Mouse (Mus musculus): Measurements from ENCODE around the gene Sp100.
"Not testable (repeated sequence)": the region's sequence is repeated elsewhere in the genome, so short reads cannot be mapped to it uniquely, and the experiment has no call there.

Sp100 gene

DNA sequence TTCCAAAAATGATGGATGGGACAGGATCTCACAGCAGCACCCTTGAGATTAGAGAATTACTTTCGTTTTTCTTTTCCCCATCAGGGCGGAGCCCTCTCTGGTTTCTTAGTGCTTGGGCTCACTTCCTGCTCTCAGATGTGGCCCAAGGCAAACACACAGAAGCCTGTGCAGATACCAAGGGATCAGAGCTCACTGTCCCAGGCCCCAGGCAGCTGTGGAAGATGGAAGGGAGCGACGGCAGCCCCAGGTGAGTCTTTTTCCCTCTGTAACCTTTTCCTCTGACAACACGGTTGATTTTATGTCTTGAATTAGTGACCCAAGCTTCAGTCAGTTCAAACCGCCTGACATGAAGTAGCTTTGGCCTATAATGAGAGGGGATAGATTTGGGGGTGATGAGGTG is at the start of gene Sp100:
TSS of gene Sp100 (plus strand) at position 108 of the 400 bp plus-strand sequence.
- not testable (repeated sequence) for DNase-seq

DNA sequence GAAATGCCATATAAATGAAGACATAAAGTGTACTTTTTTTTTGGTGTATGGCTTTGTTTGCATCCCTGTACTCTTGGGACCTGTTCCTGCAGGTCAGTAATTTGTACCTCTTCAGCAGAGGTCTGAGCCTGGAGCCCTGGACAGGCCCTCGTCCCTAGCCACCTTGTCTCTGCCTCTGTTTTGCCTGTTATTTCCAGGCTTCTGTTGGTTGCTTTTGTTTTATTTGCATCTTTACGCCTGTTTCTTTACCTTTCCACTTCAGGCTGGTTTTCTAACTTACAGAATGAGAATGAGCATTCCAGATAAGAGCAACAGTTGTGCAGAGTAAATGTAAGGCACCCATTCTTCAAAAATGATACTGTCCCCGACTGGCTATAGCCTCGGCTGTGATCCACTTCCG is 49.7 kb upstream of the Sp100 start, which contains the start of gene Sp140:
TSS of gene Sp140 (plus strand) at position 301 of the 400 bp plus-strand sequence.
- DNase-seq = not testable (repeated sequence)

DNA sequence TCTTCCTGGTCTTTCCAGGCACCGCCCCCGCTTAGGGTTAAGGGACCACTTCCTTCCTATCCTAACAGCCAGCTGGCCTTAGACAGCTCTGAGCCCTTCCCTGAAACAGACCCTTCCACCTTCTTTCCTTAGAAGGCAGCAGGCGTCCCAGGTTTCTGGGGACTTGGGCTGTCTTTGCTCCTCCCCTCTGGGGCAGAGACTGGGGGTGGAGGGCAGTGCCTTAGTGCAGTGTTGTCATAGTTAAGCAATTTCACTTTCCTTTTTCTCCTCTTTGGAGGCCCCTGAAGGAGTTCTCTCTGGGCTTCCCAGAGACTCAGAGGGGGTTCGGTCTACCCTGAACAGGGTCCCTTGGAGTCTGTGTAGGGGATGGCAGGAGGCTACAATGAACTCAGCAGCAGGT is 49.0 kb upstream of the Sp100 start:
- DNase-seq = not testable (repeated sequence)

DNA sequence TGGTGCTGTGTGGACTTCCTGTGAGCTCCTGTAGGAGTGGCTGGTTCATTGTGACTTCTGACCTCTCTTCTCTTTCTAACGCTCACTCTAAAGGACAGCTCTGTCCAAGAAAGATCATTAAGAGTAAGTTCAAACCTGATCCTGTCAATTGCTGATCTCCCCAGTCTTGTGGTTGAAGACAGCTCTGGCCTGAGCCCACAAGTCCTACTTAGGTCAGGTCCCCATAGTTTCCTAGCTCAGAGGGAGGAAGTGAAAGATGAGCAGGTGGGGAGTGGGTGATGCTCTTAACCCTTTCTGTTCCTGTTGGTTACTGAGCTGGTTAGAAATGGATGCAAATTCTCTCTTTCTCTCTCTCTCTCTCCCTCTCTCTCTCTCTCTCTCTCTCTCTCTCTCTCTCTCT is 45.4 kb upstream of the Sp100 start:
- not testable (repeated sequence) for DNase-seq

DNA sequence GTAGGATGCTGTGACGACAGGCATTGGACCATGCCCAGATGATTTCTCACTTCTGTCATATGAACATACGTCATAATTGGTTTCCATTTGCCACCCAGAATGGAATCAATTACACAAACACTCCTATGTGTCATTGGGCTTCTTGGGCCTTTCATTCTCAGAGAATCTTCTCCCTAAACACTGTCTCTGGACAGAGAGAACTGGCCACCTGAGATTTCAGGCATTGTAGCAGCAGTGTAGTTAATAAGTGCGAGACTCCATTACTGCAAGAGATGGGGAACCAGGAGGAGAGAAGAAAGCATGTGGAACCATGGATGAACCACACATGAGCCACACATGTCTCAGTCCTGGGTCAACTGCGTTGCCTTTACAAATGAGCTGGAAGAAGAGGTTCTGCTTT is 41.4 kb upstream of the Sp100 start:
- not testable (repeated sequence) for DNase-seq

DNA sequence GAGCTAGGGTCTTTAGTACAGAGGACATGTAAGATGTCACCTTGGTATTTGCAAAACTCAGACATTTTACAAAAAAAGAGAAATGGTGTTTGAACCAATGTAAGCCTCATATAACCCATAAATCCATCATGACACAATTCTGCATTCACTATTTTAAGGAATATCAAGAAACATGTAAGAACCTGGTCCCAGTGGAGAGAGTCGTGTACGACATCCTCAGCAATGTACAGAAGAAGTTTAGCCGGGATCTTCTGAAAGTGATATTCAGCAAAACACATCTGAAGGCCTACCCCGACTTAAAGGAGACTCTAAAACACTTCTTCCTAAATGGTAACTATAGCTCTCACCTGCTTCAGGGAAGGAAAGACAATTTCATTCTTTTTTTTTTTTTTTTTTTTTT is 39.2 kb upstream of the Sp100 start:
- DNase-seq = not testable (repeated sequence)

DNA sequence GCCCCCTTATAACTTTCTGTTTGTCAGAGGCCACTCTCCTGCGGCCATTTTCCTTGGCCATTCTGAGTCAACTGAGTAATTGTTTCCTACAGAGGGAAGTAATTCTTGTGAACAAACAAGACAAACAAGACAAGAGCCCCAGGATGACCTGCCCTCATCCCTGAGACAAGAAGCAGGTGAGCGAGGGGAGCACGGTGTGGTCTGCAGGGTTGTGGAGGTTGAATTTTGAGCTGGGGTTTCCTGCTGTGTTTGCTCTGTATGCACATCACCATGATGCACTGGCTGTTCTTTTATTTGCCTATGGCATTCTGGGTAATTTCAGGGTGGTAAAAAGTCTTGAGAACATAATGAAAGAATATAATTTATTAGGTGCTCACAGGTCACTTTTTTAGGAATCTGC is 34.7 kb upstream of the Sp100 start:
- DNase-seq = not testable (repeated sequence)

DNA sequence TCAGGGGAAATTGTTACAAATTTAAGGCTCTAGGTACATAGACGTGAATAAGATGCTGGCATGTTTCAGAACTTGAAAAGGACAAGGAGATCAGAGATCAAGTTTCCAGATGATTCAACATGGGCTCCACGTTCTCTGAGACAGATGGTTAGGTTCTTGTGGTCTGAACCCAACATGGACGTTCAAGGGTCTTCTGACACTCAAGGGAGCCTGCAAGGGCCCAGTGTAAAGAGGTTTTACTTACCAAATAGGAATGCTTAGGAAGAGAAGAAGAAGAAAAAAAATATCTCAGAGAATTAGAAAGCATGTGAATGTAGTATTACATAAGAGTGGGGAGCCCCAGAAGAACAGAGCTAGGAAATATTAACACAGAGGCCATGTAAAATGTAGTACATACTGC is 34.0 kb upstream of the Sp100 start:
- not testable (repeated sequence) for DNase-seq

DNA sequence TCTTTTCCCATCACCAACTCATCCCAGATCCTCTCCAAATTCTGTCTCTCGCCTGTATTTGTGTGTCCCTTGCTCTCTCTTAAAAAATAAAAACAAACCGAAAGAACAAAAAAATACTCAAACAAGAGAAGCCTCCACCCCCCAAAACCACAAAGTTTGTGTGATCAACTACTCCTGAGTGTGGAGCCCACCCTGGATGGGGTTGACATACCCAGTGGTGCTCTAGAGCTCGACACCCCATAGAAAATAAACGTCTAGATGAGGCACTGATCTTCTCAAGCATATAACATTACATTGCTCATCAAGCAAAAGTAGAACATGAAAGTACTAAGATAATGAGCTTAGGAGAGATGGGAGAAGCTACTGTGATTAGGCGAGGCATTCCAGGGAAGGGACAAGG is 32.6 kb upstream of the Sp100 start:
- DNase-seq = not testable (repeated sequence)

DNA sequence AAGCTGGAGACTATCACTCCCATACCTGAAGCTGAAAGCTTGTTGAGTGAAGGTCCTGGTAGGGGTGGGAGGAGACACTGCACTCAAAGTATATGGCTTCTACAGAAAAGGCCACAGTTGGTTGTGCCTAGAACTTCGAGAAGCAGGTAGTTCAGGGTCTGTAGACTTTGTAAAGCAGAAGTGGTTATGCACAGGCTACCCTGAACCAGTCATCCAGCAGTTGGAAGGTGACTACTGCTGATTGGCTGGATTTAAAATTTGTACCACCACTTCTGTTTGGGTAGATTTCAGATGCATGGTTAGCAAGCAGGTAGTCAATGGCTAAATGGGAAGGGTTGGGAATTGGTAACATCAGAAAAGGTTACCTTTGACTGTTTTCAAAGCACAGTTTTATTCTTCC is 31.1 kb upstream of the Sp100 start:
- not testable (repeated sequence) for DNase-seq

DNA sequence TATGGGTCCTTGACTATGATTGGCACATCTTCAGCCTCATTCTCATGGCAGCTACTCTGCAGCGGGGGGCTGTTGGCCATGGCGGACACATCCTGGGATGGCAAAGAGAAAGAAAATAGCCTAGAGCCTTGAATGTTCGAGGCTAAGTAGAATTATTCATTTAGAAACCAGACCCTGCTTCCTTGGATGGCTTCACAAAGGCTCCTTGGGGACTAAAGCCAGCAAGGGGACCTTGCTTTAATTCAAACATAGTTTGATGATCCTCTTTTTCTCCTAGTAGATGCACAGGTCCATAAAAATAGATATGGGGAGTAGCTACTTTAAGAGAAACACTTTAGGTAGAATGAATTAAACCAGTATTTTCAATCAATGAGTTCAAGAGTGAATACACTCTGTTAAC is 12.9 kb upstream of the Sp100 start:
- DNase-seq = not testable (repeated sequence)

DNA sequence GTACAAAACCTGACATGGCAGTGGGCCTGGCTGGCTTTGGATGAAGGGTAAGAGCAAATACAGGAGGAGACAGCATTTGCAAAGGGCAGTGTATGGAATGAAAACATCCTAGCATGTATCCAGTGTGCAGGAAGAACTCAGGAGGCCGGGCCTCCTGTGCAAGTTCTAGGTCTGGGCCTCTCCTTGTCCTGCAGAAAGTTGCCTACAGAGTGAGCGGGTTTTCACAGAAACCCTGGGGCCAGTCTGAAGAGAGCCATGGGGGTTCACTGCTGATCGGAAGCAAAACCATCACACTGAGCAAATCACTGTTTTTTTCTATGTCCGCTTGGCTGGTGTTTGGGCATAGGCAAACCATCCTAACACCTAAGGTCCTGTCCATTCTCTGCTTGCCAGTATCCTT is 11.6 kb upstream of the Sp100 start:
- not testable (repeated sequence) for DNase-seq

DNA sequence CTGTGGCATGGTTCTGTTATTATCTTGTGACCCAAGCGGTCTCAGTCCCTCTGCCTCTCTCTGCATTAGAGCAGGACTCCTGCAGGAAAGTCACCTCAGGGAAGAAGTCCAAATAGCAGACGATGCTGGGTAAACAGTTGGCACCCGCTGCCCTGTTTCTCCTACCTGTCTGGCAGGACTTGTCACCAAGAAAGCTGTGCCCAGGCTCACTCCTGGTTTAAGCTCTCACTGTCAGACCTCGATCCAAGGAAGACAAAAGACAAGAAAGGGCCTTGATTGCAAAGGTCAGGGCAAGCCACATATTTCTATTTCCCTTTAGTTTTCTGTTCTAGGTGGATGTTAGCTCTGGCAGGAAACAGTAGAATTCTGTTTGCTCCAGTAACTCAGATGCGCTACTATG is 736 bp downstream of the Sp100 start:
- DNase-seq = not testable (repeated sequence)

DNA sequence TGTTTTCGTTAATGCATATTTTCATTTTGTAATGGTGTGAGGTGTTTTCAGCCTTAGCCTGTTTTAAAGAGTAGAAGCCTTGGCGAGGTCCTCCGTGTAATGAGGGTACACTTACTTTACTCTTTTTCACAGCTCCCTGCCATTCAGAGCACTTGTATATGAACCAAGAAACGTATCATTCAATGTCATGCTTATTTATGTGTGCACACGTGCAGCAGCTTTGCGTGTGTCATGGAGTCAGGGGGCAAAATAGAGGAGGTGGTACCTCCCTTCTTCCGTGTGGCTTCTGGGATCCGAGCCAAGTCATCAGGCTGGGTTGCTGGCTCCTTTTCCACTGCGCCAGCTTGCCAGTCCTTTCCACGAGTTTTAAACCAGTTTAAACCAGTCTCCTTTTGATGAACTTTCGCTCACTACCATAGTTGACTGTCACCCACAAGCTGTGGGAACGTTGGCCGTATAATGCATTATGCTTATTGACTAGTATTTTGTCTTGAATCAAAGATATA is 2.0 kb downstream of the Sp100 start:
- DNase-seq = not testable (repeated sequence)

DNA sequence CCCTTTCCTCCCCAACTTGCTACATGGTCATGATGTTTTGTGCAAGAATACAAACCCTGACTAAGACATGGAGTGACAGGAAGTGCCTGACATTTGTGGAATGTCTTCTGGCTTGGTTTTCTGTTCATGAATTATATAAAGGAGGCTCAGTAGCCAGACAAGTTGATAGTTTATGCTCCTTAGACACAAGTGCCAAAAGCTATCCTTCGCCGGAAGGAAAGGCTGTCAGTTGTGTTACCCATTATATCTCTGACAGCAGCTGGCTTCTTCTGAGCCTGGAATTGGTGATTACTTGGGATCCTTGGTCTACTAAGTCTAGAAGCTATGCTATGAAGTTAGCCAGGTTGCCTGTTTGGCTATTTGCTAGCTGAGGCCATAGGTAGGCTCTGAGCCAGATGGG is 7.4 kb downstream of the Sp100 start:
- not testable (repeated sequence) for DNase-seq

DNA sequence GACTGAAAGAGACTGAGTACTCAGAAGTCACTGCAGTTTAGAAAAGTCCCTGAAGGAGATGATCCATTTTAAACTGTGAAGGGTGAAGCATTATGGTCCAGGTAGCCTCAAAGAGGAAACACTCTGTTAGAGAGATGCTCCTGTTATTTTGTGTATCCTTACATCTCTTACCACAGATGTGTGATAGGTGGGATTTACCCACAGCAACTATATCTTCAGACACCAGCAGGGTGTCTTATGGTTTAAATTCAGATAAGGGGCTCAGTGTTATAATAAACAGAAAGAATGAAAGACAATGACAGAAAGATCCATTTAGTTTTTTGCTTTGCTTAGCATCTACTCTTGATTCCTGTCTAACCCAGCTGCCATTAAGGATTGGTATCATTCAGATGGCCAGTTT is 14.5 kb downstream of the Sp100 start:
- DNase-seq = no peak

DNA sequence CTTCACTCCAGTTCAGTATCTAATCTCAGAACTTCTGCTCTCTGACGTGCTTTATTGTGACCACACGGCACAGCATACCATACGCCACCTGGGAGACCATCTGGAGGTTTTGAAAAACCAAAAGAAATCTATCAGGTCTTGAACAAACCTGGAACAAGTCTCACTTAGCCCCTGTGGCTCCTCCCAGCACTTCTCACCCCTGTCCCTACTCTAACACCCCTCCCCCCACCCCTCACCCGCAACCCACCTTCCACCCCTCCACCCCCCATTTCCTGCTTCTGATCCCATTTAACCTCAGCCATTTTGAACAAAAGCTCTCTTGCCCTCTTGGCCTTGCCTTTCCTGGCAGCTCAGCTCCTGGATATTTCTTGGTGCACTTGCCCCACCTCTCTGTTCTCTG is 30.4 kb downstream of the Sp100 start:
- no peak for DNase-seq

DNA sequence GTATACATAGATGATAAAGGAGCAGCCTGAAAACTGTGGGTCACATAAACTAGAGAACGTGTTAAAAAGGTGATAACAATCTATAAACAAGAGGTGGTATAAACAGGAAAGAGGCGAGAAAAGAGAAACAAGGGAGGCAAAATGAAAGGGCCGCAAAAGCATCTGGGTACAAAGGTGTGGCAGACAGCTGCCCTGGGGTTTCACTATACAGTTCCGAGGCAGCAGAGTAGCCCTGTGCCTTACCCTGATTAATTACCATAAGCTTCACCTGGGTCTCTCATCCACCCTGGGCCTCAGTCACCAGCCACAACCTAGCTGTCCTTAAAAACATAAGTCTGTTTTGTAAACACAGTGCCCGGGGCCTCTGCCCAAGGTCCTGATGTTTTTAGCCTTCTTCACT is 36.9 kb downstream of the Sp100 start:
- DNase-seq = no peak

DNA sequence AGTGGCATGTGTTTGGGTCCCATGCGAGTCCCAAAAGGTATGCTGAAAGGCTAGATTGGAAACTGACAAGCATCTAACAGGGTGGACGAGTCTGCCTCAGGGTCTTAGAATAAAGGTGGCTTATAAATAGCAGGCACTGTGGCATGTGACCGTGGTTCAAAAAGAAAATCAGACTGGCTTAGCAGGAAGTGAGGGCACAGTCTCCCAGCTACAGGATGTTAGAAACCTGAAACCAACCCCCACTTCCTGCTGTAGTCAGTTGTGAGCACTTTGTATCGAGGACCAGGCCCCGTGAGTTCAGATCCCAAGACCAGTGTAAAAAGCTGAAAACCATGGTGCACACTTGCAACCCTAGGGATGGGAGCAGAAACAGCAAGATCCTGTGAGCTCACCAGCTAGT is 37.6 kb downstream of the Sp100 start:
- no peak for DNase-seq

DNA sequence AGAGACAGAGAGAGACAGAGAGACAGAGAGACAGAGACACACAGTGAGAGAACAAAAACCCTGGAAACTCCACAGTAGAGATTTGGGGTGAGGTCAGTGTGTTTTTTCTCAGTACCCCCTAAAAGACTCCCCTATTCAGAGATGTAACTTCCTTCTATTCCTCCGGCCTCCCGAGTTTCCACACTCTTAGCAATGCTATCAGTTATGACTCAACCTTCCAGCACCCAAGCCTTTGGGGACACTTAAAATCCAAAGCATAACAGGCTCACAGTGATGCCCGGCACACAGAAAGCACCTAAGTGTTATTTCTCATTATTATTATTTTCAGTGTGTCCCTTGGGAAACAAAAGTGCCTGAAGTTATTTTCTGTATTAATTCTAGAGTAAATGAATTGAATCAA is 40.8 kb downstream of the Sp100 start:
- no peak for DNase-seq

DNA sequence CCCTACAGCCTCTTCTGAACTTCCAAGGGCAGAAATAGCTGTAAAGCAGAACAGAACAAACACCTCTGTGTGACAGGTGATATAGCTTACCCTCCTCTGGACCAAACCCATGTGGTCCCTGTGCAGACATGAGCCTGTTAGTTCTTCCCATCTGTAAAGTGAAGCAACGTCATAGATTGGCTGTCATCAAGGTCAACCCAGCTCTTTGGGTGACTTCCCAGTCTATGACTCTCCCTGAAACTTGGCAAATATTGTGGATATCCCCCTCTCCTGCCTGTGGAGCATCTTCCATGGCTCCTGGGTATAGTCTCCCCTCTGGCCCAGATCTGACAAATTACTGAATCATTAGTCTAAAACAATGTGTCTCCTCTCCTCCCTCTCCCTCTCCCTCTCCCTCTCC is 42.5 kb downstream of the Sp100 start:
- no peak for DNase-seq

DNA sequence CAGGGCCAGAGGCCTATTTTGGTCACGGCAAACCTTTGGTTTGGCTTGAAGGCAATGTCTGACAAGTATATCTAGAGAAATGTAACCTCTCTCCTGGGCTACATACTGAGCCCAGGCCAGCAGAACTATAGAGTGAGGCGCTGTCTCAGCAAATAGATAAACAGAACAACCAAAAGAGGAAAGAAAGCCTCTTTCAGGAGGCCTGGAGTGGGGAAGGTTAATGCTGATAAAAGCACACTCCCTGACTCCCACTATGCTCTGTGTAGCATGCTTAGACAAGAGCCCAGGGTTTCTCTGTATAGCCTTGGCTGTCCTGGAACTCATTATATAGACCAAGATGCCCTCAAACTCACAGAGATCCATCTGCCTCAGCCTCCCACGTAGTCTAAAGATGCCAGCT is 43.5 kb downstream of the Sp100 start:
- DNase-seq = no peak

DNA sequence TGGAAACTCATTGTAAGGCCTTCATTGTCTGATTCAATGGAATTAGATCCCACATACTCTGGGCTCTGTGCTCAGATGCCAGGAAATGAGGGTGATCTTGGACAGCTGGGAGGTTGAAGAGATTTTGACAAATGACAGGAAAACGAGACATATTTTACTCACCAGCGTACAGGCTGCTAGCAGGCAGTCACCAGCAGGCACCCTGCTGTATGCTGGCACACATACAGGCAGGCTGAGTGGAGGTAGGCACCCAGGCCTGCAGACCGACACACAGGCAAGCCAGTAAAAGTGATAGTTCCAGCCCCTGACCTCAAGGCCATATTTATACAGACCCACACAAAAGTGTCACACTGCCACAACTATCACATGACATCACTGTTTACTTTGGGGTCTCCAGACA is 45.9 kb downstream of the Sp100 start:
- DNase-seq = no peak

DNA sequence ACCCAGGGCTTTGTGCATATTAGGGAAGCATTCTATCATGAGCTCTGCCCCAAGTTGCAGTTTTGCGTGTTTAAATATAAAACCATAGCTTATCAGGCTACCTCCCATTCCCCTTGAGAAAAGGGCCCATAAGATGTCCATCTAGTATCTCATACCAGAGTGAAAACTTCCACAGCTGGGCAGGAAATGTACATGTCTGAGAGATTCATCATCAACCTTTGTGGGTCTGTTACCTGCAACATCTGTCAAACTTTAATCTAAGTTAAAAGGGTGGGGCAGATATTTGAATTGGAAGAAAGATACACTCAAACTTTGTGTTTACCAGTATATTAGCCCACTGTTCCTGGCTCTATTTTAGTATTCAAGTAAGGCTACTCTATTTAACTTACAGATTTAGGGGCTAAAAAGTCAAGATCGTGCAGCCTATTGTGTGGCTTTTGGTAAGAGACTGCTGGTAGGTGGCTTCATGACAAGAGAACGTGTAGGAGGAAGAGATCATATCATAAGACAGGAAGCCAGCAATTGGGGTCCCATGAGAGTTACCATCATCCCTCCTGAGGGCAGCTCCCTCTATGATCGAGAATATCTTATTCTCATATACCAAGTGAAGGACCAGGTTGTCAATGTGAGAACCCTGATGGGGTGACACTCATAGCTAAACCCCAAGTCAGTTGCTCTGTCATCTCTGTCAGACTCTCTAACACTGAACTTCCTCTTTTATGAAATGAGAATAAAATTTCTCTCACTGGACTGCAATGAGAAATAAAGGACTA is 48.1 kb downstream of the Sp100 start:
- DNase-seq = no peak

DNA sequence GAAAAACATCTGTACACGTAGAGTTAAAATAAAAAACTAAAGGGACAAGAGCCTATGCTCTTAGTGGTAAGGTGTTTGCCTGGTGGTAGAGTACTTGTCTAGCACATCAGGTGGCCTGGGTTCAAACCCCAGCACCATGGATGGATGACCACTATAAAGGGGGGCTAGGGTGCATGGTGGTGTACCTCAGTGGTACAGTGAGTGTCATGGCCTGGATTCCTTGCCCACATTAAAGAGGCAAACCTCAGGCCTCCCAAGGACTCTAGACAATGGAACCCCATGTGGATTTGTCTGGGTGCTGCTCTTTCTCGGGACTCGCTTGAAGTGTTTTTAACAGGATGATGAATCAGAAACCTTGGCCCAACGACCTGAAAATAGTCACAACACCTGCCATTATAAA is 52.7 kb downstream of the Sp100 start:
- no peak for DNase-seq
